Mouse (Mus musculus): ENCODE data around the gene Raph1. TPM values are rescaled to one million over a fixed set of nuclear protein-coding genes. Genes with fewer than 3 reads are reported as not detected.

Raph1 gene
- polyA plus RNA-seq, 1 experiment from 2014 or later, result 56.3 TPM

- no peak overlapping the region for H3K4me2 ChIP-seq
- no peaks in the 10 kb centered on the region for H3K9me3 ChIP-seq
- no peak overlapping the region for H3K4me3 ChIP-seq
- ATAC-seq (ENCODE audit: extremely low read depth, insufficient number of reproducible peaks, low FRiP score, low TSS enrichment), result no peak
- peaks cover 13% of the 10 kb centered on the region for H3K4me1 ChIP-seq
- 66% methylated on average over 11 of the region's 11 CpGs for WGBS
- H3K36me3 ChIP-seq, result no peaks in the 10 kb centered on the region
- H3K27me3 ChIP-seq (replicated peaks), result no peaks in the 10 kb centered on the region
- no peak overlapping the region for H3K9ac ChIP-seq
- H3K27ac ChIP-seq (replicated peaks), result 0 out of 2 replicates have a peak overlapping the region, but pooled peaks have one; percentile 39
Observed at GRCm38 (mm10) chr1:60596386-60597320, 29.7 kb upstream of the Raph1 start.

- Histone ChIP-seq H3K9ac (no peak overlapping the region), H3K9me3 (peaks cover 7% of the 10 kb centered on the region; the same call in 1 of the 2 replicates), H3K36me3 (no peaks in the 10 kb centered on the region), H3K4me3 (no peak overlapping the region), H3K27ac (replicated peaks) (no peak overlapping the region), H3K4me1 (peaks cover 25% of the 10 kb centered on the region), H3K4me2 (no peak overlapping the region), H3K27me3 (replicated peaks) (no peaks in the 10 kb centered on the region)
- WGBS, result 87% methylated on average over 6 of the region's 6 CpGs
- no peak for ATAC-seq (ENCODE audit: extremely low read depth, insufficient number of reproducible peaks, low FRiP score, low TSS enrichment)
Observed at GRCm38 (mm10) chr1:60593101-60593500, 26.2 kb upstream of the Raph1 start.

- H3K36me3 ChIP-seq, result no peaks in the 10 kb centered on the region
- H3K4me2 ChIP-seq, result no peak overlapping the region
- 0 out of 2 replicates have a peak overlapping the region, but pooled peaks have one; percentile 16 for H3K9ac ChIP-seq
- H3K4me3 ChIP-seq, result no peak overlapping the region
- H3K27ac ChIP-seq (replicated peaks), result peak overlapping the region; percentile 90
- no peaks in the 10 kb centered on the region for H3K27me3 ChIP-seq (replicated peaks)
- H3K9me3 ChIP-seq, result peaks cover 16% of the 10 kb centered on the region
- 24% methylated on average over 4 of the region's 4 CpGs for WGBS
- H3K4me1 ChIP-seq, result peaks cover 12% of the 10 kb centered on the region
- ATAC-seq (ENCODE audit: extremely low read depth, insufficient number of reproducible peaks, low FRiP score, low TSS enrichment), result no peak
Observed at GRCm38 (mm10) chr1:60588887-60589629, 22.2 kb upstream of the Raph1 start.

GRCm38 (mm10) chr1:60580990-60581389 lies 14.1 kb upstream of the Raph1 start:
- peaks cover 8% of the 10 kb centered on the region for H3K9me3 ChIP-seq
- no peak overlapping the region for H3K4me3 ChIP-seq
- no peaks in the 10 kb centered on the region for H3K36me3 ChIP-seq
- ATAC-seq (ENCODE audit: extremely low read depth, insufficient number of reproducible peaks, low FRiP score, low TSS enrichment), result no peak
- H3K9ac ChIP-seq, result no peak overlapping the region
- WGBS, result 91% methylated on average over 8 of the region's 8 CpGs
- no peak overlapping the region for H3K4me2 ChIP-seq
- H3K4me1 ChIP-seq, result no peaks in the 10 kb centered on the region
- no peaks in the 10 kb centered on the region for H3K27me3 ChIP-seq (replicated peaks)
- no peak overlapping the region for H3K27ac ChIP-seq (replicated peaks)

- H3K9me3 ChIP-seq, result no peaks in the 10 kb centered on the region
- no peaks in the 10 kb centered on the region for H3K36me3 ChIP-seq
- no peaks in the 10 kb centered on the region for H3K4me1 ChIP-seq
- H3K9ac ChIP-seq, result no peak overlapping the region
- 69% methylated on average over 1 of the region's 1 CpGs for whole genome bisulfite sequencing
- H3K4me2 ChIP-seq, result no peak overlapping the region
- H3K4me3 ChIP-seq, result no peak overlapping the region
- ATAC-seq (ENCODE audit: extremely low read depth, insufficient number of reproducible peaks, low FRiP score, low TSS enrichment), result no peak
- H3K27me3 ChIP-seq (replicated peaks), result no peaks in the 10 kb centered on the region
- H3K27ac ChIP-seq (replicated peaks), result no peak overlapping the region
Observed at GRCm38 (mm10) chr1:60579886-60580285, 13.0 kb upstream of the Raph1 start.

GRCm38 (mm10) chr1:60572699-60573098 lies 5.8 kb upstream of the Raph1 start:
- 47% methylated on average over 3 of the region's 3 CpGs for WGBS
- Histone ChIP-seq H3K27ac (replicated peaks) (0 out of 2 replicates have a peak overlapping the region, but pooled peaks have one; percentile 2), H3K36me3 (no peaks in the 10 kb centered on the region), H3K4me2 (no peak overlapping the region), H3K9me3 (no peaks in the 10 kb centered on the region), H3K4me3 (no peak overlapping the region), H3K27me3 (replicated peaks) (no peaks in the 10 kb centered on the region), H3K4me1 (peaks cover 30% of the 10 kb centered on the region), H3K9ac (no peak overlapping the region)
- ATAC-seq (ENCODE audit: extremely low read depth, insufficient number of reproducible peaks, low FRiP score, low TSS enrichment), result no peak

- peaks cover 35% of the 10 kb centered on the region for H3K4me1 ChIP-seq
- H3K27ac ChIP-seq (replicated peaks), result no peak overlapping the region
- H3K36me3 ChIP-seq, result no peaks in the 10 kb centered on the region
- H3K4me3 ChIP-seq, result no peak overlapping the region
- H3K9me3 ChIP-seq, result no peaks in the 10 kb centered on the region
- no peak for ATAC-seq (ENCODE audit: extremely low read depth, insufficient number of reproducible peaks, low FRiP score, low TSS enrichment)
- no peaks in the 10 kb centered on the region for H3K27me3 ChIP-seq (replicated peaks)
- WGBS, result 93% methylated on average over 7 of the region's 7 CpGs
- H3K9ac ChIP-seq, result no peak overlapping the region
- no peak overlapping the region for H3K4me2 ChIP-seq
Observed at GRCm38 (mm10) chr1:60569741-60570140, 2.8 kb upstream of the Raph1 start.

- 48% methylated on average over 5 of the region's 5 CpGs for WGBS
- no peak for ATAC-seq (ENCODE audit: extremely low read depth, insufficient number of reproducible peaks, low FRiP score, low TSS enrichment)
- H3K9me3 ChIP-seq, result no peaks in the 10 kb centered on the region
Observed at GRCm38 (mm10) chr1:60569210-60569609, 2.3 kb upstream of the Raph1 start.

GRCm38 (mm10) chr1:60567321-60567720 lies 417 bp upstream of the Raph1 start:
- H3K27ac ChIP-seq (replicated peaks), result peak overlapping the region; percentile 98
- H3K4me3 ChIP-seq, result peak overlapping the region; percentile 99
- peak overlapping the region; percentile 99 for H3K9ac ChIP-seq
- no peaks in the 10 kb centered on the region for H3K9me3 ChIP-seq
- peaks cover 1% of the 10 kb centered on the region for H3K36me3 ChIP-seq
- H3K4me1 ChIP-seq, result peaks cover 33% of the 10 kb centered on the region
- 17% methylated on average over 5 of the region's 5 CpGs for WGBS
- H3K4me2 ChIP-seq, result peak overlapping the region; percentile 83
- H3K27me3 ChIP-seq (replicated peaks), result no peaks in the 10 kb centered on the region
- no peak for ATAC-seq (ENCODE audit: extremely low read depth, insufficient number of reproducible peaks, low FRiP score, low TSS enrichment)

More at GRCm38 (mm10) chr1:60569210-60569609, 2.3 kb upstream of the Raph1 start:
- H3K27me3 ChIP-seq (replicated peaks), result no peaks in the 10 kb centered on the region
- H3K36me3 ChIP-seq, result no peaks in the 10 kb centered on the region
- H3K27ac ChIP-seq (replicated peaks), result no peak overlapping the region
- H3K4me1 ChIP-seq, result peaks cover 41% of the 10 kb centered on the region
- H3K9ac ChIP-seq, result no peak overlapping the region
- H3K4me2 ChIP-seq, result no peak overlapping the region
- H3K4me3 ChIP-seq, result no peak overlapping the region

GRCm38 (mm10) chr1:60565931-60566630 lies 823 bp downstream of the Raph1 start:
- peak overlapping the region; percentile 99 for H3K9ac ChIP-seq
- peak overlapping the region; percentile 98 for H3K27ac ChIP-seq (replicated peaks)
- peak overlapping the region; percentile 99 for H3K4me3 ChIP-seq
- no peaks in the 10 kb centered on the region for H3K9me3 ChIP-seq
- H3K4me2 ChIP-seq, result peak overlapping the region; percentile 83
- peak; percentile 23; the same call in 1 of the 2 replicates for ATAC-seq (ENCODE audit: extremely low read depth, insufficient number of reproducible peaks, low FRiP score, low TSS enrichment)
- peaks cover 13% of the 10 kb centered on the region for H3K36me3 ChIP-seq
- no peaks in the 10 kb centered on the region for H3K27me3 ChIP-seq (replicated peaks)
- under 1% methylated on average over 56 of the region's 56 CpGs for WGBS
- peaks cover 29% of the 10 kb centered on the region for H3K4me1 ChIP-seq
